Mouse (Mus musculus) heart, postnatal 0 days (tissue): Measurements from ENCODE around the gene Usp48.

Experiments
- CTCF ChIP-seq: IDR thresholded peaks from 2 replicates; pipeline ENCODE4 v1.5.1; 2016; ENCODE audit warnings: antibody characterized with exemption, control low read depth, low read depth
- EP300 ChIP-seq: IDR thresholded peaks from 2 replicates; pipeline ENCODE4 v1.6.1; 2016; ENCODE audit warnings: antibody characterized with exemption, low read depth

- TF ChIP-seq CTCF (no peak), EP300 (no peak)
Measured at GRCm38 (mm10) chr4:137553466-137553865, 40.1 kb upstream of the Usp48 start.
